Mouse (Mus musculus) kidney, adult 9 months (tissue): Measurements from ENCODE around the gene Iqcd.

Experiments
- DNase-seq: peaks from one replicate; pipeline ENCODE4 v3.0.0; 2022

Gene Iqcd

GRCm38 (mm10) chr5:120588569-120589094 is at the start of gene Iqcd, which contains the start of gene Tpcn1:
Gene Iqcd (plus strand): TSS chr5:120589016.
Gene Tpcn1 (minus strand): TSS chr5:120588673.
- peak; percentile 100 for DNase-seq

- DNase-seq: no peak
Observed at GRCm38 (mm10) chr5:120548236-120548850, 40.5 kb upstream of the Iqcd start.

- DNase-seq: peak; percentile 76
Observed at GRCm38 (mm10) chr5:120550137-120550536, 38.7 kb upstream of the Iqcd start.

- no peak for DNase-seq
Observed at GRCm38 (mm10) chr5:120550673-120551072, 38.1 kb upstream of the Iqcd start.

GRCm38 (mm10) chr5:120555871-120556270 is 32.9 kb upstream of the Iqcd start:
- no peak for DNase-seq

GRCm38 (mm10) chr5:120558041-120558440 is 30.8 kb upstream of the Iqcd start:
- no peak for DNase-seq

- DNase-seq: no peak
Observed at GRCm38 (mm10) chr5:120558762-120559161, 30.1 kb upstream of the Iqcd start.

- DNase-seq: no peak
Observed at GRCm38 (mm10) chr5:120560129-120560615, 28.6 kb upstream of the Iqcd start.

- DNase-seq: peak; percentile 93
Observed at GRCm38 (mm10) chr5:120560616-120561311, 28.1 kb upstream of the Iqcd start.

GRCm38 (mm10) chr5:120562956-120563913 is 25.6 kb upstream of the Iqcd start:
- DNase-seq: peak; percentile 90

GRCm38 (mm10) chr5:120563914-120564311 is 24.9 kb upstream of the Iqcd start:
- no peak for DNase-seq

GRCm38 (mm10) chr5:120565171-120565905 is 23.5 kb upstream of the Iqcd start:
- peak; percentile 58 for DNase-seq

GRCm38 (mm10) chr5:120566101-120566500 is 22.7 kb upstream of the Iqcd start:
- peak; percentile 84 for DNase-seq

GRCm38 (mm10) chr5:120566681-120567252 is 22.0 kb upstream of the Iqcd start:
- peak; percentile 71 for DNase-seq

GRCm38 (mm10) chr5:120567253-120567701 is 21.5 kb upstream of the Iqcd start:
- peak; percentile 62 for DNase-seq

- no peak for DNase-seq
Observed at GRCm38 (mm10) chr5:120567761-120568211, 21.0 kb upstream of the Iqcd start.

GRCm38 (mm10) chr5:120568336-120568768 is 20.5 kb upstream of the Iqcd start:
- DNase-seq: peak; percentile 57

- DNase-seq: no peak
Observed at GRCm38 (mm10) chr5:120568964-120569363, 19.9 kb upstream of the Iqcd start.

GRCm38 (mm10) chr5:120569791-120570190 is 19.0 kb upstream of the Iqcd start:
- no peak for DNase-seq

- DNase-seq: peak; percentile 25
Observed at GRCm38 (mm10) chr5:120570289-120570897, 18.4 kb upstream of the Iqcd start.
